In the genomic region with DNA sequence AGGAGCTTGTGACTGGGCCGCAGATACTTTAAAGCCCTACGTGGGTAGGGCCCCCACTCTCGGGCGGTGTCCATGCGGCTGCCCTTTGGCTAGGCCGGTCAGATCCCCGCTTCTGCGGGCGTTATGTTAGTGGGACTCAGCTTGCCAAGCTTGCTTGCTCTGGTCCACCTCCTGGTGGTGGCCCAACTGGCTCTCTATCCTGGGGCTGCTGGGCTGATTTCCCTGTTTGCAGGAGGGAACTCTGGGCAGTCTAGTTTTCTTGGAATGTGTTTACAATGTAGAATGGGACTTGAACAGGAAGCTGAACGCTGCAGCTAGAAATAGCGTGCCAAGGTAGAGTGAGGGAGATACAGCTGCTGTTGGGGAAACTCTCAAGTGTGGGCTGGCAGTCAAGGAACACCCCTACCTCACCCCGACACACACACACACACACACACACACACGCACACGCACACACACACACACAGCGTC, we compare ENCODE assay signal across 7 mouse cellular contexts. TPM values are rescaled to one million over a fixed set of nuclear protein-coding genes. Genes with fewer than 3 reads are reported as not detected.
DNase-seq lines count a peak whose midpoint lies in the region; ATAC-seq lines count a peak whose summit lies in the region.

No protein-coding gene starts in this region.

- peak overlapping the region; percentile 80 for H3K4me3 ChIP-seq in intestine, embryonic 16.5 days (ENCODE audit: low read length)
- H3K4me3 ChIP-seq in limb, embryonic 12.5 days (replicated peaks): peak overlapping the region; percentile 80
- peak overlapping the region; percentile 67 for H3K4me3 ChIP-seq in midbrain, embryonic 11.5 days (ENCODE audit: low read depth, low read length)
- peak overlapping the region; percentile 87 for H3K4me3 ChIP-seq in stomach, embryonic 14.5 days (ENCODE audit: low read depth, low read length)

- H3K27me3 ChIP-seq in intestine, embryonic 16.5 days (replicated peaks; ENCODE audit: control insufficient read depth, insufficient read depth, low read length): no peaks in the 10 kb centered on the region
- H3K27me3 ChIP-seq in limb, embryonic 12.5 days: no peaks in the 10 kb centered on the region
- no peaks in the 10 kb centered on the region for H3K27me3 ChIP-seq in midbrain, embryonic 11.5 days (ENCODE audit: control insufficient read depth, insufficient read depth, low read length)
- no peaks in the 10 kb centered on the region for H3K27me3 ChIP-seq in stomach, embryonic 14.5 days (ENCODE audit: control insufficient read depth, insufficient read depth, low read length)

- peak; percentile 77 for DNase-seq in adrenal gland, adult 2 months
- peak; percentile 35 for DNase-seq in embryo, embryonic 11.5 days (ENCODE audit: low read depth, low spot score)
- DNase-seq in midbrain, embryonic 11.5 days (ENCODE audit: low spot score, missing footprints): peak; percentile 96

- H3K4me1 ChIP-seq in intestine, embryonic 16.5 days (ENCODE audit: control insufficient read depth, insufficient read depth, low read length): no peaks in the 10 kb centered on the region
- H3K4me1 ChIP-seq in limb, embryonic 12.5 days (replicated peaks): peaks cover 23% of the 10 kb centered on the region
- peaks cover 12% of the 10 kb centered on the region for H3K4me1 ChIP-seq in midbrain, embryonic 11.5 days (ENCODE audit: control insufficient read depth, insufficient read depth, low read length)
- no peaks in the 10 kb centered on the region for H3K4me1 ChIP-seq in stomach, embryonic 14.5 days (ENCODE audit: control insufficient read depth, insufficient read depth, low read length)

- peak; percentile 14; the same call in 1 of the 2 replicates for ATAC-seq in granulocyte monocyte progenitor cell, adult 5-6 weeks (replicated peaks; ENCODE audit: poor library complexity, severe bottlenecking)
- peak; percentile 69 for ATAC-seq in intestine, embryonic 16.5 days
- peak; percentile 53 for ATAC-seq in limb, embryonic 12.5 days (ENCODE audit: insufficient number of reproducible peaks, insufficient read depth, low FRiP score, low TSS enrichment, low read depth)
- ATAC-seq in midbrain, embryonic 11.5 days (ENCODE audit: low FRiP score): peak; percentile 80
- ATAC-seq in stomach, embryonic 14.5 days (ENCODE audit: insufficient number of reproducible peaks, insufficient read depth, low FRiP score, low read depth): peak; percentile 66; the same call in 1 of the 2 replicates

- peak overlapping the region; percentile 81 for H3K9ac ChIP-seq in intestine, embryonic 16.5 days (ENCODE audit: low read depth, low read length)
- peak overlapping the region; percentile 92 for H3K9ac ChIP-seq in limb, embryonic 12.5 days (replicated peaks)
- peak overlapping the region; percentile 85 for H3K9ac ChIP-seq in midbrain, embryonic 11.5 days (ENCODE audit: low read length)
- H3K9ac ChIP-seq in stomach, embryonic 14.5 days (replicated peaks; ENCODE audit: low read depth, low read length): peak overlapping the region; percentile 81

- WGBS in intestine, embryonic 16.5 days: 3% methylated on average over 15 of the region's 15 CpGs
- 4% methylated on average over 15 of the region's 15 CpGs for WGBS in limb, embryonic 12.5 days
- WGBS in midbrain, embryonic 11.5 days: 4% methylated on average over 15 of the region's 15 CpGs
- WGBS in stomach, embryonic 14.5 days: 2% methylated on average over 15 of the region's 15 CpGs

- peak overlapping the region; percentile 88 for H3K27ac ChIP-seq in intestine, embryonic 16.5 days (ENCODE audit: low read length)
- H3K27ac ChIP-seq in limb, embryonic 12.5 days: peak overlapping the region; percentile 98
- peak overlapping the region; percentile 40; the same call in 1 of the 2 replicates for H3K27ac ChIP-seq in midbrain, embryonic 11.5 days (ENCODE audit: low read depth, low read length)
- peak overlapping the region; percentile 93 for H3K27ac ChIP-seq in stomach, embryonic 14.5 days (ENCODE audit: low read length)

- no peaks in the 10 kb centered on the region for H3K9me3 ChIP-seq in intestine, embryonic 16.5 days (ENCODE audit: control insufficient read depth, low read length)
- H3K9me3 ChIP-seq in limb, embryonic 12.5 days: no peaks in the 10 kb centered on the region
- H3K9me3 ChIP-seq in midbrain, embryonic 11.5 days (ENCODE audit: control insufficient read depth, low read length): no peaks in the 10 kb centered on the region
- no peaks in the 10 kb centered on the region for H3K9me3 ChIP-seq in stomach, embryonic 14.5 days (ENCODE audit: control insufficient read depth, low read depth, low read length)

- peak overlapping the region; percentile 87 for H3K4me2 ChIP-seq in intestine, embryonic 16.5 days (ENCODE audit: low read depth, low read length)
- peak overlapping the region; percentile 62 for H3K4me2 ChIP-seq in limb, embryonic 12.5 days
- peak overlapping the region; percentile 76 for H3K4me2 ChIP-seq in midbrain, embryonic 11.5 days
- H3K4me2 ChIP-seq in stomach, embryonic 14.5 days (replicated peaks; ENCODE audit: low read depth, low read length): peak overlapping the region; percentile 66

- no peaks in the 10 kb centered on the region for H3K36me3 ChIP-seq in intestine, embryonic 16.5 days (ENCODE audit: control insufficient read depth, insufficient read depth, low read length)
- no peaks in the 10 kb centered on the region for H3K36me3 ChIP-seq in limb, embryonic 12.5 days
- no peaks in the 10 kb centered on the region for H3K36me3 ChIP-seq in midbrain, embryonic 11.5 days (ENCODE audit: control insufficient read depth, insufficient read depth, low read length)
- H3K36me3 ChIP-seq in stomach, embryonic 14.5 days (ENCODE audit: control insufficient read depth, insufficient read depth, low read length): no peaks in the 10 kb centered on the region

RNA-seq across cellular contexts. Expression of gene Gulp1, which starts 1.1 kb away (rescaled TPM):
- 10 to 100 TPM; 40.6 to 41.0 TPM for total RNA-seq in adrenal gland, adult 2 months (2021)
- 5.5 and 5.6 TPM in 2 replicates for polyA plus RNA-seq in adrenal gland, adult 2 months (2012; rRNA removed)
- total RNA-seq in granulocyte monocyte progenitor cell, adult 5-6 weeks (2014; fragmentation: Nextera tagmentation): 0.32 and 3.2 TPM in 2 replicates
- 0.56 TPM in 1 of 2 replicates, not detected in the other for total RNA-seq in granulocyte monocyte progenitor cell, adult 5-6 weeks (2017)
- 10.8 and 11.6 TPM in 2 replicates for polyA plus RNA-seq in intestine, embryonic 16.5 days (2015; fragmentation: Nextera tagmentation; extraction: Ambion mirVana)
- 47.7 and 49.2 TPM in 2 replicates for polyA plus RNA-seq in limb, embryonic 12.5 days (2016; fragmentation: Nextera tagmentation; extraction: Ambion mirVana)
- polyA plus RNA-seq in midbrain, embryonic 11.5 days (2014; fragmentation: Nextera tagmentation; extraction: Ambion mirVana): 29.5 and 35.3 TPM in 2 replicates
- 24.4 and 26.8 TPM in 2 replicates for polyA plus RNA-seq in stomach, embryonic 14.5 days (2014; fragmentation: Nextera tagmentation; extraction: Ambion mirVana)

Comparison
In these comparisons a context has a peak if more than half of its experiments do, and no peak if none do; other contexts are left out.
1. Peak in every context shown above with its lines: DNase-seq, ATAC-seq, H3K4me3 ChIP-seq and H3K27ac ChIP-seq.
2. DNase-seq: peak in every context shown above with its lines; median percentile 96 in midbrain, embryonic 11.5 days; 77 in adrenal gland, adult 2 months; 35 in embryo, embryonic 11.5 days.
3. ATAC-seq: peak in every context shown above with its lines; median percentile 80 in midbrain, embryonic 11.5 days; 69 in intestine, embryonic 16.5 days; 66 in stomach, embryonic 14.5 days; 53 in limb, embryonic 12.5 days; 14 in granulocyte monocyte progenitor cell, adult 5-6 weeks.
4. H3K27ac ChIP-seq: peak in every context shown above with its lines; median percentile 98 in limb, embryonic 12.5 days; 93 in stomach, embryonic 14.5 days; 88 in intestine, embryonic 16.5 days; 40 in midbrain, embryonic 11.5 days.